Mouse (Mus musculus) liver, embryonic 12.5 days (tissue): ENCODE measurements around the gene Pfkfb1. TPM values are rescaled to one million over a fixed set of nuclear protein-coding genes. Genes with fewer than 3 reads are reported as not detected.

Experiments
- ATAC-seq: fragments of 200-750 bp; cut with Nextera tagmentation; 2 replicates; pipeline ENCODE4 v1.8.0; 2017; ENCODE audit warnings: moderate number of reproducible peaks, mild to moderate bottlenecking, moderate library complexity
- H3K27ac ChIP-seq: fragments of 300-500 bp; sonication (generic); 2 replicates; pipeline ENCODE4 v1.5.1; 2016; ENCODE audit warnings: mild to moderate bottlenecking
- H3K27me3 ChIP-seq: fragments of 300-500 bp; sonication (generic); replicated peaks from 2 replicates; pipeline ENCODE4 v1.6.1; 2016; ENCODE audit warnings: mild to moderate bottlenecking, moderate library complexity
- H3K36me3 ChIP-seq: fragments of 300-500 bp; sonication (generic); 2 replicates; pipeline ENCODE4 v1.6.1; 2016; ENCODE audit warnings: mild to moderate bottlenecking, moderate library complexity
- H3K4me1 ChIP-seq: fragments of 300-500 bp; sonication (generic); 2 replicates; pipeline ENCODE4 v1.6.1; 2016
- H3K4me2 ChIP-seq: fragments of 300-500 bp; sonication (generic); 2 replicates; pipeline ENCODE4 v1.6.1; 2016; ENCODE audit warnings: mild to moderate bottlenecking, moderate library complexity
- H3K4me3 ChIP-seq: fragments of 300-500 bp; sonication (generic); 2 replicates; pipeline ENCODE4 v1.5.1; 2016; ENCODE audit warnings: mild to moderate bottlenecking, moderate library complexity
- H3K9ac ChIP-seq: fragments of 300-500 bp; sonication (generic); 2 replicates; pipeline ENCODE4 v1.6.1; 2016; ENCODE audit warnings: mild to moderate bottlenecking, moderate library complexity
- H3K9me3 ChIP-seq: fragments of 300-500 bp; sonication (generic); replicated peaks from 2 replicates; pipeline ENCODE4 v1.6.1; 2016; ENCODE audit warnings: mild to moderate bottlenecking, moderate library complexity
- WGBS: fragments of 180-500 bp; shearing (Covaris S2); methylation state at CpG from one replicate; pipeline ENCODE4 v1.1.7; 2016; ENCODE audit not compliant: insufficient replicate concordance; 5-methylcytosine and 5-hydroxymethylcytosine counted together
- polyA plus RNA-seq: library from polyadenylated mRNA; unstranded; fragments of >200 nt; fragmentation: Nextera tagmentation; extraction: Ambion mirVana; gene quantifications from 2 replicates; pipeline ENCODE4 v1.2.1, GENCODE M21; 2016

Gene Pfkfb1
- 6.9 and 7.1 TPM in 2 replicates for polyA plus RNA-seq

DNA sequence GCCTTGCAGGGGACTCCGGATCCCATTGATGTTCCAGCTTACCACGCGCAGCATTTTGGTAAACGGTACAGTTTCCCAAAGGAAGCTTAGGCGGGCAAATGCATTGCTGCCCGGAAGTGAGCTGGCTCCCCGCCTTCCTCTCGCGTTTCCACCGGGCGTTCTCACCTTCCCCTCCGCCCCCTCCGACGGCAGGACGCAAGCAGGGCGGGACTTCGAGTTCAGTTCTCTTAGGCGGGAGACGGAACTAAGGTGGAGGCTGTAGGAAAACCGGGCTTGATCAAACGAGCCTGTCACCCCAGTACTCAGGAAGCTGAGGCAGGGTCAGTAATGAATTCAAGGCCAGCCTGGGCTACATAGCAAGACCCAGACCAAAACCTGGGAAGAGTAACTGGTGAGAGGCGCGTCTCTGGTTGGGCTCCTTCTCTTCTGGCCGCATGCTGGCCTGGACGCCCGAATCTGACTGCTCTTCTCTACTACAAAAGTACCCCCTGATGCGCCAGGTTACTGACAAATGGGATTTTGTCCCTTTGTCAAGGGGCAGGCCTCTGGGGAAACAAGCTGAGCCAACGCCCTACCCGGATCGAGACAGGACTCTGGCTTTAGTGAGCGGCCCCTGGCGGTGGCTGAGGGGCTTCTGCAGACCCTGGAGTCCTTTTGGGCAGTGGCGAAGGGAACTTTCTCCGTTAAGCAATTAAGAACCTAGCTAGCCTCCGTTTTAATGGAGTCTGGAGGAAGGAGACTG lies at the start of gene Pfkfb1:
TSS of gene Pfkfb1 (plus strand) at position 207 of the 742 bp plus-strand sequence.
- H3K9ac ChIP-seq = peak within 1 kb of the TSS; percentile 74
- peak within 1 kb of the TSS; percentile 66 for H3K4me3 ChIP-seq
- H3K9me3 ChIP-seq = no peaks in the 10 kb centered on the region
- peaks cover 5% of the 10 kb centered on the region; the same call in 1 of the 2 replicates for H3K27me3 ChIP-seq
- peak within 1 kb of the TSS; percentile 92 for H3K27ac ChIP-seq
- peak within 1 kb of the TSS; percentile 77 for H3K4me2 ChIP-seq
- WGBS = 11% methylated on average over 34 of the region's 35 CpGs
- H3K36me3 ChIP-seq = peaks cover 20% of the 10 kb centered on the region
- peak; percentile 96 for ATAC-seq
- peaks cover 20% of the 10 kb centered on the region for H3K4me1 ChIP-seq

DNA sequence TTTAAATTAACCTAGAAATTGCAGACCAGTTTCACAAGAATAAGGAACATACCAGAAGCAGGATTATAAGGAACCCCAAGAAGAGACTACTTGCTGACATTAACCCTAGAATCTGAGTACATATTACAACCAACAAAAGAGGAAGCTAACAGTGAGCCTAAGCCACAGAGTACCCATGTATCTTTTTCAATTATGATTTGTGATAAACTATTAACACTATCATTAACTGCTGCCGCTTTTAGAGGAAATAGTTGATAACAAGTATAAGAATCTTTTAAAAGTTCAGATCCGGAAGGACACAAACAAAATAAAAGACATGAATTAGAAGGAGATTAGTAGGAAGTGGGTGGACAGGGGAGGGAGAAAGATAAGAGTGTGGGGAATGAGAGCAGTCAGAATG lies 47.9 kb upstream of the Pfkfb1 start:
- H3K9me3 ChIP-seq = no peaks in the 10 kb centered on the region
- no peak overlapping the region for H3K4me2 ChIP-seq
- 22% methylated on average over 2 of the region's 2 CpGs for WGBS
- no peaks in the 10 kb centered on the region for H3K4me1 ChIP-seq
- H3K4me3 ChIP-seq = no peak overlapping the region
- H3K27ac ChIP-seq = no peak overlapping the region
- no peaks in the 10 kb centered on the region for H3K36me3 ChIP-seq
- no peak overlapping the region for H3K9ac ChIP-seq
- no peaks in the 10 kb centered on the region for H3K27me3 ChIP-seq
- no peak for ATAC-seq

DNA sequence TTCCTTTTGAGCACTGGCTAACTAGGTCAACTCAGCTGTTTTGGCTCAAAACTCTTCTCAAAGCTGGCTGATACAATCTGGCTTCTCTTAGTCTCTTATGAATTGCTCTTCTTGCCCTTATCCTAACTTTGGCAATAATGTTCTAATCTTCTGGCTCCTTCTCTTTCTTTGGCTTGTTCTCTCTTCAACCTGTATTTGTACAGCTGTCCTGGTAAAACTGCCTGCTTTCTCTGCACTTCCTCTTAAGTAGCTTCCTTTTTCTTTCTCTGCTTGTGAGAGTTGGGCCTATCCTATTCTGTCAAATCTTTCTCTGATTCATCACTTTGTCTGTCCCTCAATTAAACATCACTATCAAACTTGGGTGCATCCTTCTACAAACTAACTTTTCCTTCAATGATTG lies 46.3 kb upstream of the Pfkfb1 start:
- H3K27ac ChIP-seq = no peak overlapping the region
- no peak for ATAC-seq
- H3K9ac ChIP-seq = no peak overlapping the region
- H3K27me3 ChIP-seq = no peaks in the 10 kb centered on the region
- H3K4me1 ChIP-seq = peaks cover 6% of the 10 kb centered on the region; the same call in 1 of the 2 replicates
- H3K4me3 ChIP-seq = no peak overlapping the region
- no peaks in the 10 kb centered on the region for H3K9me3 ChIP-seq
- H3K4me2 ChIP-seq = no peak overlapping the region
- no peaks in the 10 kb centered on the region for H3K36me3 ChIP-seq

DNA sequence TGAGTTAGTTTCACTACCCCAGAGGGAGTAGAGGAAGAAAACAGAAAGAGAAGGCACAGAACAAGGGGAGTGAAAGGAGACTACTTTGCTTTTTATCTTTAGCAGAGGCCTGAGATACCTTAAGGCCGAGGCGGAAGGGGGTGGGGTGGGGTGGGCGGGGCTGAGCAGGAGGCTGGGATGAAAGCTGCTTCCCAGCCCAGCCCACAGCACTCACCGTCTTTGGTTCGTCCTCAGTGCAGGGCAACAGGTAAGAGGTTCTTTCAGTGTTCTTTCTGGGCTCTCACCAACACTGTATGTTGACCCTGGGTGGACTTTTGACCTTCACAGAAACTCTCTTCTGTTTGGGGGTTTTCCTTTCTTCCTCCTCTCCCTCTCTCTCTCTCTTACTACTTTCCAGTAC lies 40.8 kb upstream of the Pfkfb1 start, which contains the start of gene Alas2:
TSS of gene Alas2 (plus strand) at position 137 of the 400 bp plus-strand sequence.
- Histone ChIP-seq H3K27ac (peak within 1 kb of the TSS; percentile 95), H3K4me1 (peaks cover 30% of the 10 kb centered on the region), H3K27me3 (no peaks in the 10 kb centered on the region; the same call in 1 of the 2 replicates), H3K4me2 (peak within 1 kb of the TSS; percentile 62), H3K9me3 (no peaks in the 10 kb centered on the region), H3K9ac (peak within 1 kb of the TSS; percentile 88), H3K4me3 (peak within 1 kb of the TSS; percentile 68), H3K36me3 (peaks cover 21% of the 10 kb centered on the region)
- 6% methylated on average over 5 of the region's 5 CpGs for WGBS
- ATAC-seq = peak; percentile 71

DNA sequence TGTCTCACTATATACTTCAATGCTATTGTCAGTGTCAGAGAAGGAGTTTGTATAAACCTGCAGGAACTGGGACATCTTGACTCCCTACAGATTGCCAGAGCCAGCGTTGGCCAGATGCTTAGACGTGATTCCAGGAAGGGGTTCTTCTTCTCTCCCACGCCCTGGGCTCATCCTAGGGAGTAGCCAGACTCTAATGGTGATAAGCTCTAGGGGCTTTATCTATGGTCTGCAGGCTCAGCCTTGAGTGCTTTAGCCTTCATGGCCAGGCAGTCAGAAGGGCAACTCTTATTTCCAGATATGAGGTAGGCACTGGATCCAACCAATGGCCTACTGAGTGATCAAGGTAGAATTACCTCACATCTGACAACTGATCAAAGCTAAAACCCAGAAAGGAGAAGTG lies 38.4 kb upstream of the Pfkfb1 start:
- peak overlapping the region; percentile 67 for H3K4me2 ChIP-seq
- WGBS = 26% methylated on average over 3 of the region's 3 CpGs
- peak overlapping the region; percentile 88 for H3K9ac ChIP-seq
- no peaks in the 10 kb centered on the region for H3K9me3 ChIP-seq
- H3K4me1 ChIP-seq = peaks cover 51% of the 10 kb centered on the region
- no peaks in the 10 kb centered on the region; the same call in 1 of the 2 replicates for H3K27me3 ChIP-seq
- ATAC-seq = peak; percentile 96
- H3K36me3 ChIP-seq = peaks cover 43% of the 10 kb centered on the region
- peak overlapping the region; percentile 68 for H3K4me3 ChIP-seq
- peak overlapping the region; percentile 95 for H3K27ac ChIP-seq

DNA sequence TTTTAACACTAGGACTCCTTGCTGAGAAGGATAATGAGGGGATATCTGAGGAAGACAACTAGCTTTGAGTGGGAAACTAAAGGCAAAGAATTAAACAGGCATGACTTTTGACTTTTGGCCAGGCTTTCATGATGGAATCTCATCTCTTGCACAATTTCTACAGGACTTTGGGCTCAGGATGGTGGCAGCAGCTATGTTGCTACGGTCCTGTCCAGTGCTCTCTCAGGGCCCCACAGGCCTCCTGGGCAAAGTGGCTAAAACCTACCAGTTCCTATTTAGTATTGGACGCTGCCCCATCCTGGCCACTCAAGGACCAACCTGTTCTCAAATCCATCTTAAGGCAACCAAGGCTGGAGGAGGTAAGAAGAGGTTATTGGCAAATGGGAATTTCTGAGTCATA lies 36.0 kb upstream of the Pfkfb1 start:
- 79% methylated on average over 2 of the region's 2 CpGs for WGBS
- H3K27ac ChIP-seq = peak overlapping the region; percentile 95
- H3K4me2 ChIP-seq = peak overlapping the region; percentile 67
- peak overlapping the region; percentile 52 for H3K4me3 ChIP-seq
- no peaks in the 10 kb centered on the region for H3K9me3 ChIP-seq
- no peak for ATAC-seq
- peaks cover 60% of the 10 kb centered on the region for H3K36me3 ChIP-seq
- H3K9ac ChIP-seq = peak overlapping the region; percentile 70
- peaks cover 46% of the 10 kb centered on the region for H3K4me1 ChIP-seq
- H3K27me3 ChIP-seq = no peaks in the 10 kb centered on the region; the same call in 1 of the 2 replicates

DNA sequence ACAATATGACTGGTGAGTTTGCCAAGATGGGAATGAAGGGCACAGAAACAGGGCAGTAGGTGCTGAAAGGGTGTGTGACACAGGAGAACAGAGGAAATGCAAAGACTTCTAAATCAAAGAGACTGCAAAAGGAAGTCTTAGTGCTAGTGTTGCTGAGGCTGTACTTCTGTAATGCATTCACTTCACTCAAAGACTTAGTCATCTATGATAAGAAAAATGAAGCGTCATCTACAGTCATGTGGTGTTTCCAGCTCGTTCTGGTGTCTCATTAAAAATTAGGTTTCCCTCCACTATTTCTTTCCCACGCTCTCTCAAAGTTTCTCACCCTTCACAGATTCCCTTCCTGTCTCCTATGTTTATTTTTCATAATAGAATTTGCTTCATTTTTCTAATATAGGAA lies 34.0 kb upstream of the Pfkfb1 start:
- no peaks in the 10 kb centered on the region; the same call in 1 of the 2 replicates for H3K27me3 ChIP-seq
- ATAC-seq = no peak
- H3K9me3 ChIP-seq = no peaks in the 10 kb centered on the region
- H3K36me3 ChIP-seq = peaks cover 81% of the 10 kb centered on the region
- peaks cover 52% of the 10 kb centered on the region for H3K4me1 ChIP-seq
- H3K9ac ChIP-seq = no peak overlapping the region
- H3K4me2 ChIP-seq = peak overlapping the region; percentile 67
- 67% methylated on average over 3 of the region's 3 CpGs for WGBS
- peak overlapping the region; percentile 26 for H3K4me3 ChIP-seq
- H3K27ac ChIP-seq = peak overlapping the region; percentile 81

DNA sequence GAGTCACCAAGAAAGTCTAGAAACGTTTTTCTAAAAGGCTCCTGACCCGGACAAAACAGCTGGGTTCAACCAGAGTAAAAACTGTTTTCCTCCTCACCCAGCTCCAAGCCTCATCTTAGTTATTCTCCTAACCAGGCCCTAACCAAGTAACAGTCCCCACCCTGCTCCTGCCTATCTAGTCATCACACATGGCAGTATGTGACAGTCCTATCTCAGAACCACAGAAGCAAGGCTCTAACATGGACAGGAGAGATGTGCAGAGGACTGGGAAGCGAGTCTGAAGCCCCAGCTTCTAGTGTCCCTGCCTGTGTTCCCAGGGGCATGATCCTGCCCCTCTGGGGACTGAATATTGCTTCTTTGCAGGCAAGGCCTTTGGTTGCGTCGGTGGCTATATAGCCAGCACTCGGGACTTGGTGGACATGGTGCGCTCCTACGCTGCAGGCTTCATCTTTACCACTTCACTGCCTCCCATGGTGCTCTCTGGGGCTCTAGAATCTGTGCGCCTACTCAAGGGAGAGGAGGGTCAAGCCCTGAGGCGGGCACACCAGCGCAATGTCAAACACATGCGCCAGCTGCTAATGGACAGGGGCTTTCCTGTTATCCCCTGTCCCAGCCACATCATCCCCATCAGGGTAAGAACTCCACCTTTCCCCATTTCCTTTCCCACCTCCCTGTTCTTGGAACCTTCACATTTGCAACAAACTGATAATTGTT lies 23.2 kb upstream of the Pfkfb1 start:
- H3K27ac ChIP-seq = peak overlapping the region; percentile 93

DNA sequence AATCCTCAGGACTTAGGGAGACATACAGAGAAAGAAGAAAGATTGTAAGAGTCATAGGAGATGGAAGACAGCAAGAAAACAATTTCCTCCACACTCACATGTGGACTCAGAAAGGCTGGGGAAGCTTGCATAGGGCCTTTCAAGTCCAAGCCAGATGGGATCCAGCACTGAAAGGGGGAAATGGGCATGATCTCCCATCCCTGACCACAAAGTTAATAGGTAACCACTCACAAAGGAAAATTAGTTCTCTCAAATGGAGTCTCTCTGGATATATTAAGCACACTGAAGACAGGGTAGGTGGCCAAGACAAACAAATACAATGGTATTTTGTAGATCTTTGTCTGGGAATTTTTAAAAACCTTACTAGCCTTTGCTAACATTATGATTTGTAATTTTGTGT lies 6.1 kb upstream of the Pfkfb1 start:
- H3K27ac ChIP-seq = no peak overlapping the region

More for the DNA sequence above, 23.2 kb upstream of the Pfkfb1 start:
- Histone ChIP-seq H3K36me3 (peaks cover 88% of the 10 kb centered on the region), H3K27me3 (no peaks in the 10 kb centered on the region), H3K4me1 (peaks cover 38% of the 10 kb centered on the region), H3K4me3 (peak overlapping the region; percentile 17; the same call in 1 of the 2 replicates), H3K9me3 (no peaks in the 10 kb centered on the region), H3K4me2 (peak overlapping the region; percentile 58), H3K9ac (peak overlapping the region; percentile 63)
- peak; percentile 100 for ATAC-seq
- WGBS = 46% methylated on average over 12 of the region's 12 CpGs

DNA sequence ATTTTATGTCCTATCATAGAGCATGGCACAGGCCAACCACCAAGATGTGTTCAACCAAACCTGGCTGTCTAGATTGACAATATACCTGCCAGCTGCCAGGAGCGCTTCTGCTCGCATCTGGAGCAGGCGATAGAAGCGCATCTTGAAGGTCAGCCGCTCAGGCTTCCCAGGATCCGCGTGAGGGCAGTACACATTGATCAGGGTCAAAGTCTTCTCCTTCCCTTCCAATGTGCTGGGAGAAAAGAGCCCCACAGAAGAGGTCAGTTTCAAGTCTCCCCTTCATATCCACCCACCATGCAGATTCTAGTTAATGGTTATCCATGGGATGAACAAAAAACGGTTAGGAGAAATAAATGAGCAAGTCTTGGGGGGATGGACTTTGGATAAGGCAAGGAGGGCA lies 2.9 kb upstream of the Pfkfb1 start:
- no peaks in the 10 kb centered on the region for H3K27me3 ChIP-seq

More for the DNA sequence above, 6.1 kb upstream of the Pfkfb1 start:
- ATAC-seq = no peak
- H3K9ac ChIP-seq = no peak overlapping the region
- H3K4me1 ChIP-seq = peaks cover 8% of the 10 kb centered on the region; the same call in 1 of the 2 replicates
- H3K4me3 ChIP-seq = no peak overlapping the region
- no peak overlapping the region for H3K4me2 ChIP-seq
- H3K27me3 ChIP-seq = no peaks in the 10 kb centered on the region
- peaks cover 35% of the 10 kb centered on the region for H3K36me3 ChIP-seq
- H3K9me3 ChIP-seq = no peaks in the 10 kb centered on the region

DNA sequence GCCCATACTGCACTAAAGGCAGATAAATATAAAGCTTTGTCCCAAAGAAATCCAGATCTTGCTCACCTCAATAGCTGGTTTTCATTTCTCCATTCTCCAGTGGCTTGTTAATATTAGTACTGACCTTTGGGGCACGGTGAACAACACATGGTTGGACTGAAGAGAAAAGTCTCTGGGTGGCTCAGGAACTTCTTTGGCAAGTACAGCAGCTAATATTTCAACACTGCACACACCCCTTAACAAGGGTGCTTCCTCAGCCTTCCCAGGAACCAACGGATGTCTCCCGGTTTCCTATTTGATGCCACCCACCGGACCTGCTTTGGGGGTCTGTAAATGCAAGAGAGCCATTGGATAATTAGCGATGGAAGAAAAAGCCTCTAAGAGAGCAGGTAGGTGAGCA lies 1.7 kb downstream of the Pfkfb1 start, which contains the start of gene Apex2:
TSS of gene Apex2 (minus strand) at position 173 of the 400 bp plus-strand sequence.
- Histone ChIP-seq H3K27me3 (peaks cover 5% of the 10 kb centered on the region; the same call in 1 of the 2 replicates), H3K9ac (peak within 1 kb of the TSS; percentile 74), H3K4me1 (peaks cover 32% of the 10 kb centered on the region), H3K9me3 (no peaks in the 10 kb centered on the region), H3K27ac (peak within 1 kb of the TSS; percentile 92), H3K4me2 (peak within 1 kb of the TSS; percentile 77), H3K4me3 (peak within 1 kb of the TSS; percentile 66), H3K36me3 (peaks cover 13% of the 10 kb centered on the region)
- ATAC-seq = no peak
- WGBS = 67% methylated on average over 5 of the region's 5 CpGs

More for the DNA sequence above, 2.9 kb upstream of the Pfkfb1 start:
- WGBS = 90% methylated on average over 8 of the region's 8 CpGs
- no peak overlapping the region for H3K27ac ChIP-seq
- peaks cover 18% of the 10 kb centered on the region for H3K4me1 ChIP-seq
- no peak overlapping the region for H3K4me3 ChIP-seq
- no peak overlapping the region for H3K9ac ChIP-seq
- H3K36me3 ChIP-seq = peaks cover 35% of the 10 kb centered on the region
- H3K4me2 ChIP-seq = no peak overlapping the region
- no peaks in the 10 kb centered on the region for H3K9me3 ChIP-seq
- no peak for ATAC-seq
